Mouse (Mus musculus) left cerebral cortex, postnatal 14 days (tissue): ENCODE measurements at regions not wholly inside any gene's neighbourhood (a gene's known extent, or its start where the extent isn't known, plus 50 kb on each side); places are given as distances from the start of the nearest gene placed in this dataset.
A peak's percentile ranks its signal among the peaks of the same experiment; 100 is the strongest.

ENCODE experiments used
- DNase-seq, 2 experiments: peaks; one replicate each; pipeline ENCODE4 v3.0.0; 2021 to 2022; ENCODE audit warnings: low spot score in 2 of 2, mixed read lengths in 1 of 2
- intact Hi-C: fragments of 180-260 bp; cut with DNase I; formaldehyde crosslinking; loops from one replicate; pipeline ENCODE4 v1.15.1; 2025

GRCm38 (mm10) chr12:29100042-29100570 is 348.5 kb downstream of the Eipr1 start:
- DNase-seq: no peak
- intact Hi-C loops: no loop called here

GRCm38 (mm10) chr12:29106893-29107719 is 355.5 kb downstream of the Eipr1 start:
- intact Hi-C loops: no loop called here
- DNase-seq: no peak

GRCm38 (mm10) chr12:29107720-29108051 is 356.1 kb downstream of the Eipr1 start:
- DNase-seq: no peak
- intact Hi-C loops: no loop called here

GRCm38 (mm10) chr12:29118336-29118735 is 366.7 kb downstream of the Eipr1 start:
- no peak for DNase-seq
- intact Hi-C loops: no loop called here

GRCm38 (mm10) chr12:29121159-29121558 is 369.6 kb downstream of the Eipr1 start:
- intact Hi-C loops: loop anchor here (10.0 kb wide), 1 partner anchor 226 kb away; no protein-coding TSS in a partner anchor
- DNase-seq: no peak

- intact Hi-C loops: loop anchor here (10.0 kb wide), 1 partner anchor 228 kb away; no protein-coding TSS in a partner anchor
- no peak for DNase-seq
Observed at GRCm38 (mm10) chr12:29122931-29123330, 371.3 kb downstream of the Eipr1 start.

GRCm38 (mm10) chr12:29124079-29124668 is 372.6 kb downstream of the Eipr1 start:
- no peak for DNase-seq

GRCm38 (mm10) chr12:29128844-29129243 is 377.2 kb downstream of the Eipr1 start:
- intact Hi-C loops: loop anchor here (10.0 kb wide), 1 partner anchor 234 kb away; no protein-coding TSS in a partner anchor
- DNase-seq: peak; percentile 58 to 71

More at GRCm38 (mm10) chr12:29124079-29124668, 372.6 kb downstream of the Eipr1 start:
- intact Hi-C loops: loop anchor here (10.0 kb wide), 1 partner anchor 229 kb away; no protein-coding TSS in a partner anchor

- intact Hi-C loops: loop anchor here (10.0 kb wide), 1 partner anchor 235 kb away; no protein-coding TSS in a partner anchor
- DNase-seq: no peak
Observed at GRCm38 (mm10) chr12:29129331-29129730, 377.7 kb downstream of the Eipr1 start.

- intact Hi-C loops: no loop called here
Observed at GRCm38 (mm10) chr12:29134326-29134725, 382.7 kb downstream of the Eipr1 start.

GRCm38 (mm10) chr12:29136850-29137268 is 385.3 kb downstream of the Eipr1 start:
- peak; percentile 55 to 65 for DNase-seq
- intact Hi-C loops: no loop called here

More at GRCm38 (mm10) chr12:29134326-29134725, 382.7 kb downstream of the Eipr1 start:
- no peak for DNase-seq

- DNase-seq: peak in 1 of 2 experiments; percentile 34
- intact Hi-C loops: no loop called here
Observed at GRCm38 (mm10) chr12:29137455-29137854, 385.9 kb downstream of the Eipr1 start.

- DNase-seq: no peak
- intact Hi-C loops: loop anchor here (2.0 to 5.0 kb wide), 2 partner anchors 152 to 388 kb away; partner anchors contain the start of gene Myt1l
Observed at GRCm38 (mm10) chr12:29140576-29140975, 387.6 kb upstream of the Myt1l start.

- peak; percentile 75 to 89 for DNase-seq
- intact Hi-C loops: loop anchor here (2.0 to 5.0 kb wide), 2 partner anchors 151 to 388 kb away; partner anchors contain the start of gene Myt1l
Observed at GRCm38 (mm10) chr12:29141132-29141531, 387.1 kb upstream of the Myt1l start.

GRCm38 (mm10) chr12:29141855-29142254 is 386.3 kb upstream of the Myt1l start:
- DNase-seq: peak in 1 of 2 experiments; percentile 62
- intact Hi-C loops: loop anchor here (2.0 to 5.0 kb wide), 2 partner anchors 150 to 387 kb away; partner anchors contain the start of gene Myt1l

- peak; percentile 84 to 95 for DNase-seq
- intact Hi-C loops: loop anchor here (5.0 kb wide), 1 partner anchor 149 kb away; no protein-coding TSS in a partner anchor
Observed at GRCm38 (mm10) chr12:29143297-29143696, 384.9 kb upstream of the Myt1l start.

GRCm38 (mm10) chr12:29160920-29161319 is 367.3 kb upstream of the Myt1l start:
- no peak for DNase-seq
- intact Hi-C loops: loop anchor here (10.0 kb wide), 1 partner anchor 386 kb away; no protein-coding TSS in a partner anchor

GRCm38 (mm10) chr12:29161546-29161945 is 366.6 kb upstream of the Myt1l start:
- intact Hi-C loops: loop anchor here (10.0 kb wide), 1 partner anchor 387 kb away; no protein-coding TSS in a partner anchor
- DNase-seq: no peak

GRCm38 (mm10) chr12:29164701-29165100 is 363.5 kb upstream of the Myt1l start:
- no peak for DNase-seq
- intact Hi-C loops: loop anchor here (10.0 kb wide), 1 partner anchor 390 kb away; no protein-coding TSS in a partner anchor

GRCm38 (mm10) chr12:29166316-29166715 is 361.9 kb upstream of the Myt1l start:
- no peak for DNase-seq
- intact Hi-C loops: loop anchor here (10.0 kb wide), 1 partner anchor 392 kb away; no protein-coding TSS in a partner anchor
